Mouse (Mus musculus): ENCODE measurements around the gene Babam2. TPM values are rescaled to one million over a fixed set of nuclear protein-coding genes. Genes with fewer than 3 reads are reported as not detected.

Babam2 gene
- polyA plus RNA-seq, 1 experiment from 2014 or later: 47.2 TPM

GRCm38 (mm10) chr5:32001266-32001665 lies 303.8 kb downstream of the Babam2 start:
- H3K9ac ChIP-seq: no peak overlapping the region
- 87% methylated on average over 9 of the region's 9 CpGs for WGBS
- no peak for ATAC-seq (ENCODE audit: low FRiP score)
- no peaks in the 10 kb centered on the region for H3K36me3 ChIP-seq (replicated peaks)
- H3K4me2 ChIP-seq: no peak overlapping the region
- H3K4me1 ChIP-seq: no peaks in the 10 kb centered on the region
- no peak overlapping the region for H3K27ac ChIP-seq
- no peaks in the 10 kb centered on the region for H3K9me3 ChIP-seq
- H3K27me3 ChIP-seq: no peaks in the 10 kb centered on the region
- H3K4me3 ChIP-seq (replicated peaks): no peak overlapping the region

GRCm38 (mm10) chr5:32001771-32002170 lies 304.3 kb downstream of the Babam2 start:
- H3K27ac ChIP-seq: no peak overlapping the region
- no peak overlapping the region for H3K4me2 ChIP-seq
- no peak for ATAC-seq (ENCODE audit: low FRiP score)
- 77% methylated on average over 3 of the region's 3 CpGs for WGBS
- no peak overlapping the region for H3K9ac ChIP-seq
- H3K4me1 ChIP-seq: no peaks in the 10 kb centered on the region
- H3K36me3 ChIP-seq (replicated peaks): no peaks in the 10 kb centered on the region
- no peak overlapping the region for H3K4me3 ChIP-seq (replicated peaks)
- no peaks in the 10 kb centered on the region for H3K27me3 ChIP-seq
- no peaks in the 10 kb centered on the region for H3K9me3 ChIP-seq

- WGBS: 83% methylated on average over 3 of the region's 3 CpGs
- Histone ChIP-seq H3K27ac (no peak overlapping the region), H3K27me3 (no peaks in the 10 kb centered on the region), H3K4me1 (no peaks in the 10 kb centered on the region), H3K4me2 (no peak overlapping the region), H3K4me3 (replicated peaks) (no peak overlapping the region), H3K9me3 (no peaks in the 10 kb centered on the region), H3K9ac (no peak overlapping the region), H3K36me3 (replicated peaks) (no peaks in the 10 kb centered on the region)
- no peak for ATAC-seq (ENCODE audit: low FRiP score)
These were observed 310.9 kb downstream of the Babam2 start for GRCm38 (mm10) chr5:32008401-32008800.

- Histone ChIP-seq H3K4me3 (replicated peaks) (no peak overlapping the region), H3K36me3 (replicated peaks) (no peaks in the 10 kb centered on the region), H3K27me3 (no peaks in the 10 kb centered on the region), H3K9me3 (no peaks in the 10 kb centered on the region), H3K4me2 (no peak overlapping the region), H3K4me1 (no peaks in the 10 kb centered on the region), H3K27ac (no peak overlapping the region), H3K9ac (no peak overlapping the region)
- no peak for ATAC-seq (ENCODE audit: low FRiP score)
- 90% methylated on average over 4 of the region's 4 CpGs for WGBS
These were observed 312.6 kb downstream of the Babam2 start for GRCm38 (mm10) chr5:32010056-32010455.

- H3K9ac ChIP-seq: no peak overlapping the region
- H3K4me2 ChIP-seq: no peak overlapping the region
- no peaks in the 10 kb centered on the region for H3K36me3 ChIP-seq (replicated peaks)
- no peaks in the 10 kb centered on the region for H3K9me3 ChIP-seq
- no peaks in the 10 kb centered on the region for H3K27me3 ChIP-seq
- WGBS: 89% methylated on average over 2 of the region's 2 CpGs
- ATAC-seq (ENCODE audit: low FRiP score): no peak
- no peak overlapping the region for H3K27ac ChIP-seq
- no peaks in the 10 kb centered on the region for H3K4me1 ChIP-seq
- H3K4me3 ChIP-seq (replicated peaks): no peak overlapping the region
These were observed 315.6 kb downstream of the Babam2 start for GRCm38 (mm10) chr5:32013053-32013452.

GRCm38 (mm10) chr5:32014786-32015185 lies 317.3 kb downstream of the Babam2 start:
- Histone ChIP-seq H3K9ac (no peak overlapping the region), H3K9me3 (no peaks in the 10 kb centered on the region), H3K36me3 (replicated peaks) (no peaks in the 10 kb centered on the region), H3K4me2 (no peak overlapping the region), H3K27ac (no peak overlapping the region), H3K4me3 (replicated peaks) (no peak overlapping the region), H3K27me3 (no peaks in the 10 kb centered on the region), H3K4me1 (no peaks in the 10 kb centered on the region)
- ATAC-seq (ENCODE audit: low FRiP score): no peak
- 91% methylated on average over 7 of the region's 7 CpGs for WGBS

- no peaks in the 10 kb centered on the region for H3K9me3 ChIP-seq
- WGBS: 89% methylated on average over 9 of the region's 9 CpGs
- no peak overlapping the region for H3K4me2 ChIP-seq
- H3K27ac ChIP-seq: no peak overlapping the region
- no peak overlapping the region for H3K9ac ChIP-seq
- no peak for ATAC-seq (ENCODE audit: low FRiP score)
- H3K36me3 ChIP-seq (replicated peaks): no peaks in the 10 kb centered on the region
- no peaks in the 10 kb centered on the region for H3K27me3 ChIP-seq
- H3K4me3 ChIP-seq (replicated peaks): no peak overlapping the region
- H3K4me1 ChIP-seq: no peaks in the 10 kb centered on the region
These were observed 318.5 kb downstream of the Babam2 start for GRCm38 (mm10) chr5:32015949-32016478.

- no peaks in the 10 kb centered on the region for H3K4me1 ChIP-seq
- ATAC-seq (ENCODE audit: low FRiP score): no peak
- H3K27ac ChIP-seq: no peak overlapping the region
- no peak overlapping the region for H3K4me3 ChIP-seq (replicated peaks)
- no peak overlapping the region for H3K9ac ChIP-seq
- H3K4me2 ChIP-seq: no peak overlapping the region
- H3K9me3 ChIP-seq: no peaks in the 10 kb centered on the region
- 80% methylated on average over 3 of the region's 3 CpGs for WGBS
- H3K27me3 ChIP-seq: no peaks in the 10 kb centered on the region
- no peaks in the 10 kb centered on the region for H3K36me3 ChIP-seq (replicated peaks)
These were observed 320.2 kb downstream of the Babam2 start for GRCm38 (mm10) chr5:32017686-32018085.

GRCm38 (mm10) chr5:32018276-32018675 lies 320.8 kb downstream of the Babam2 start:
- Histone ChIP-seq H3K36me3 (replicated peaks) (no peaks in the 10 kb centered on the region), H3K4me1 (no peaks in the 10 kb centered on the region), H3K27ac (no peak overlapping the region), H3K9me3 (no peaks in the 10 kb centered on the region), H3K9ac (no peak overlapping the region), H3K4me3 (replicated peaks) (no peak overlapping the region), H3K4me2 (no peak overlapping the region), H3K27me3 (no peaks in the 10 kb centered on the region)
- WGBS: 87% methylated on average over 2 of the region's 2 CpGs
- ATAC-seq (ENCODE audit: low FRiP score): no peak

- no peaks in the 10 kb centered on the region for H3K36me3 ChIP-seq (replicated peaks)
- H3K27ac ChIP-seq: no peak overlapping the region
- no peak overlapping the region for H3K9ac ChIP-seq
- no peak overlapping the region for H3K4me3 ChIP-seq (replicated peaks)
- H3K9me3 ChIP-seq: no peaks in the 10 kb centered on the region
- no peak overlapping the region for H3K4me2 ChIP-seq
- H3K27me3 ChIP-seq: no peaks in the 10 kb centered on the region
- H3K4me1 ChIP-seq: peaks cover 5% of the 10 kb centered on the region
- no peak for ATAC-seq (ENCODE audit: low FRiP score)
- WGBS: 94% methylated on average over 3 of the region's 3 CpGs
These were observed 332.4 kb downstream of the Babam2 start for GRCm38 (mm10) chr5:32029834-32030433.

GRCm38 (mm10) chr5:32033185-32033584 lies 335.7 kb downstream of the Babam2 start:
- 77% methylated on average over 4 of the region's 4 CpGs for WGBS
- Histone ChIP-seq H3K9ac (no peak overlapping the region), H3K27ac (no peak overlapping the region), H3K9me3 (no peaks in the 10 kb centered on the region), H3K4me1 (peaks cover 5% of the 10 kb centered on the region), H3K4me2 (no peak overlapping the region), H3K4me3 (replicated peaks) (no peak overlapping the region), H3K27me3 (no peaks in the 10 kb centered on the region), H3K36me3 (replicated peaks) (no peaks in the 10 kb centered on the region)
- no peak for ATAC-seq (ENCODE audit: low FRiP score)

GRCm38 (mm10) chr5:32033621-32034020 lies 336.1 kb downstream of the Babam2 start:
- no peaks in the 10 kb centered on the region for H3K9me3 ChIP-seq
- peaks cover 5% of the 10 kb centered on the region for H3K4me1 ChIP-seq
- H3K36me3 ChIP-seq (replicated peaks): no peaks in the 10 kb centered on the region
- H3K27me3 ChIP-seq: no peaks in the 10 kb centered on the region
- ATAC-seq (ENCODE audit: low FRiP score): no peak
- no peak overlapping the region for H3K4me2 ChIP-seq
- no peak overlapping the region for H3K4me3 ChIP-seq (replicated peaks)
- no peak overlapping the region for H3K27ac ChIP-seq
- H3K9ac ChIP-seq: no peak overlapping the region

GRCm38 (mm10) chr5:32034475-32035054 lies 337.1 kb downstream of the Babam2 start:
- Histone ChIP-seq H3K4me3 (replicated peaks) (no peak overlapping the region), H3K9ac (no peak overlapping the region), H3K36me3 (replicated peaks) (no peaks in the 10 kb centered on the region), H3K9me3 (no peaks in the 10 kb centered on the region), H3K4me1 (peaks cover 5% of the 10 kb centered on the region), H3K27ac (no peak overlapping the region), H3K4me2 (no peak overlapping the region), H3K27me3 (no peaks in the 10 kb centered on the region)
- no peak for ATAC-seq (ENCODE audit: low FRiP score)
- WGBS: 91% methylated on average over 8 of the region's 8 CpGs

All from forebrain, embryonic 12.5 days (tissue).